Mouse (Mus musculus): ENCODE results near the gene Mon2.

The Mon2 gene

GRCm38 (mm10) chr10:122944888-122945287 is 131.4 kb downstream of the Mon2 start:
- in situ Hi-C loops (cut with MboI; ENCODE audit: low pct_unique_long_range_greater_than_20kb in 1 of 2, low sequenced_read_pairs in 2 of 2, unreplicated experiment in 1 of 2) = no loop called here

DNA sequence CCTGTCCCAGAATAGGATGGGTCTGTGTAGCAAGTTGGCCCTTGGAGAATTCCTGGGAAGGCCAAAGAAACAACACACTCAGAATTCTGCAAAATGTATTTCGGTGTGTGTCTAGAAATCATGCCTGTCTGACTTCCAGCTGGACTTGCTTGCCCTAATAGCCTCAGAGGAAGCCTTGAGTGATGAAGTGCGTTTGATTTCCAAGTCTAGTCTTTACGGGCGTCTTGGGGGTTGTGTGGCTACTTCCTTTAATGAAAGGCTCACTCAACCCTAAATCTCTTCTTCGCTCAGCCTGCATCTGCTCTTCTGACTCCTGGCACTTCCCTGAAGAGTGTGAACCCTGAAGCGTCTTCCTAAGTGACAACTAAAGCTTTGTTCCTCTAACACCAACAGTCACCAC is 132.5 kb downstream of the Mon2 start:
- in situ Hi-C loops (cut with MboI; ENCODE audit: low pct_unique_long_range_greater_than_20kb in 1 of 2, low sequenced_read_pairs in 2 of 2, unreplicated experiment in 1 of 2) = no loop called here

GRCm38 (mm10) chr10:122942771-122943170 is 133.5 kb downstream of the Mon2 start:
- in situ Hi-C loops (cut with MboI; ENCODE audit: low pct_unique_long_range_greater_than_20kb in 1 of 2, low sequenced_read_pairs in 2 of 2, unreplicated experiment in 1 of 2) = no loop called here
